Mouse (Mus musculus) thymus, adult 2 months (tissue): Measurements from ENCODE around the gene Vsig10. TPM values are rescaled to one million over a fixed set of nuclear protein-coding genes. Genes with fewer than 3 reads are reported as not detected.
A peak's percentile ranks its signal among the peaks of the same experiment; 100 is the strongest.

Experiments used
- DNase-seq: peaks from one replicate; pipeline ENCODE4 v3.0.0; 2021
- H3K27ac ChIP-seq: fragments of 200-500 bp; 2 replicates; pipeline ENCODE4 v1.5.1; 2012; ENCODE audit warnings: low read length, control low read depth; ENCODE audit not compliant: control insufficient read depth, insufficient read depth
- H3K27me3 ChIP-seq: fragments of 200-500 bp; 2 replicates; pipeline ENCODE4 v1.6.1; 2012; ENCODE audit warnings: mild to moderate bottlenecking, low read length, moderate library complexity, mixed read lengths; ENCODE audit not compliant: control insufficient read depth, insufficient read depth
- H3K36me3 ChIP-seq: fragments of 200-500 bp; 2 replicates; pipeline ENCODE4 v1.6.1; 2012; ENCODE audit warnings: mild to moderate bottlenecking, low read length, moderate library complexity; ENCODE audit not compliant: control insufficient read depth, insufficient read depth
- H3K4me1 ChIP-seq: fragments of 200-500 bp; replicated peaks from 2 replicates; pipeline ENCODE4 v1.6.1; 2012; ENCODE audit warnings: low read length; ENCODE audit not compliant: control insufficient read depth, insufficient read depth
- H3K4me3 ChIP-seq: fragments of 200-500 bp; 2 replicates; pipeline ENCODE4 v1.5.1; 2012; ENCODE audit warnings: mild to moderate bottlenecking, low read length, control low read depth, moderate library complexity; ENCODE audit not compliant: control insufficient read depth, insufficient read depth
- CTCF ChIP-seq: fragments of 200-500 bp; IDR thresholded peaks from 2 replicates; pipeline ENCODE4 v1.5.1; 2012; ENCODE audit warnings: mild to moderate bottlenecking, control low read depth, low read length, moderate library complexity, borderline replicate concordance; ENCODE audit not compliant: control insufficient read depth, poor library complexity, insufficient read depth; ENCODE audit errors: extremely low read depth
- POLR2A ChIP-seq: fragments of 200-500 bp; IDR thresholded peaks from 2 replicates; pipeline ENCODE4 v1.6.1; 2012; ENCODE audit warnings: mild to moderate bottlenecking, low read length, control low read depth, moderate library complexity; ENCODE audit not compliant: control insufficient read depth, poor library complexity, insufficient read depth; ENCODE audit errors: extremely low read depth
- WGBS: fragments of 180-500 bp; shearing (Covaris S2); methylation state at CpG from one replicate; pipeline ENCODE4 v1.1.7; 2018; 5-methylcytosine and 5-hydroxymethylcytosine counted together
- polyA plus RNA-seq: library from polyadenylated mRNA; depleted of rRNA; stranded (reverse); fragments of >200 nt; gene quantifications from 2 replicates; pipeline ENCODE4 v1.2.3, GENCODE M21; 2012; rRNA removed

Gene Vsig10
- polyA plus RNA-seq, result 7.3 and 11.5 TPM in 2 replicates

- H3K4me3 ChIP-seq, result peak within 1 kb of the TSS; percentile 72
- DNase-seq, result peak; percentile 32
- peaks cover 19% of the 10 kb centered on the region; the same call in 1 of the 2 replicates for H3K27me3 ChIP-seq
- TF ChIP-seq POLR2A, result no peak
- TF ChIP-seq CTCF, result no peak
- WGBS, result under 1% methylated on average over 81 of the region's 81 CpGs
- H3K27ac ChIP-seq, result no peak within 1 kb of the TSS
- peaks cover 9% of the 10 kb centered on the region for H3K4me1 ChIP-seq
- no peaks in the 10 kb centered on the region for H3K36me3 ChIP-seq
These were observed at the start of gene Vsig10 for GRCm38 (mm10) chr5:117318741-117319629. TSS of gene Vsig10 (plus strand) at chr5:117319083.

- Histone ChIP-seq H3K36me3 (peaks cover 12% of the 10 kb centered on the region), H3K27ac (no peak overlapping the region), H3K4me1 (no peaks in the 10 kb centered on the region), H3K27me3 (no peaks in the 10 kb centered on the region), H3K4me3 (no peak overlapping the region)
- TF ChIP-seq CTCF, result no peak
- no peak for TF ChIP-seq POLR2A
- 98% methylated on average over 12 of the region's 12 CpGs for WGBS
- no peak for DNase-seq
These were observed 49.5 kb upstream of the Vsig10 start for GRCm38 (mm10) chr5:117269395-117269794.

GRCm38 (mm10) chr5:117271945-117272344 is 46.9 kb upstream of the Vsig10 start:
- no peaks in the 10 kb centered on the region for H3K27me3 ChIP-seq
- H3K4me1 ChIP-seq, result no peaks in the 10 kb centered on the region
- no peak overlapping the region for H3K27ac ChIP-seq
- TF ChIP-seq CTCF (no peak), POLR2A (no peak)
- H3K4me3 ChIP-seq, result no peak overlapping the region
- DNase-seq, result no peak
- 98% methylated on average over 14 of the region's 14 CpGs for WGBS
- no peaks in the 10 kb centered on the region for H3K36me3 ChIP-seq

- no peak for TF ChIP-seq POLR2A
- TF ChIP-seq CTCF, result no peak
- DNase-seq, result no peak
- H3K4me3 ChIP-seq, result no peak overlapping the region
- no peaks in the 10 kb centered on the region for H3K27me3 ChIP-seq
- no peak overlapping the region for H3K27ac ChIP-seq
- no peaks in the 10 kb centered on the region for H3K36me3 ChIP-seq
- no peaks in the 10 kb centered on the region for H3K4me1 ChIP-seq
- WGBS, result 79% methylated on average over 5 of the region's 5 CpGs
These were observed 44.1 kb upstream of the Vsig10 start for GRCm38 (mm10) chr5:117274817-117275216.

- 95% methylated on average over 6 of the region's 6 CpGs for WGBS
- TF ChIP-seq POLR2A (no peak), CTCF (no peak)
These were observed 41.1 kb upstream of the Vsig10 start for GRCm38 (mm10) chr5:117277784-117278183.

DNA sequence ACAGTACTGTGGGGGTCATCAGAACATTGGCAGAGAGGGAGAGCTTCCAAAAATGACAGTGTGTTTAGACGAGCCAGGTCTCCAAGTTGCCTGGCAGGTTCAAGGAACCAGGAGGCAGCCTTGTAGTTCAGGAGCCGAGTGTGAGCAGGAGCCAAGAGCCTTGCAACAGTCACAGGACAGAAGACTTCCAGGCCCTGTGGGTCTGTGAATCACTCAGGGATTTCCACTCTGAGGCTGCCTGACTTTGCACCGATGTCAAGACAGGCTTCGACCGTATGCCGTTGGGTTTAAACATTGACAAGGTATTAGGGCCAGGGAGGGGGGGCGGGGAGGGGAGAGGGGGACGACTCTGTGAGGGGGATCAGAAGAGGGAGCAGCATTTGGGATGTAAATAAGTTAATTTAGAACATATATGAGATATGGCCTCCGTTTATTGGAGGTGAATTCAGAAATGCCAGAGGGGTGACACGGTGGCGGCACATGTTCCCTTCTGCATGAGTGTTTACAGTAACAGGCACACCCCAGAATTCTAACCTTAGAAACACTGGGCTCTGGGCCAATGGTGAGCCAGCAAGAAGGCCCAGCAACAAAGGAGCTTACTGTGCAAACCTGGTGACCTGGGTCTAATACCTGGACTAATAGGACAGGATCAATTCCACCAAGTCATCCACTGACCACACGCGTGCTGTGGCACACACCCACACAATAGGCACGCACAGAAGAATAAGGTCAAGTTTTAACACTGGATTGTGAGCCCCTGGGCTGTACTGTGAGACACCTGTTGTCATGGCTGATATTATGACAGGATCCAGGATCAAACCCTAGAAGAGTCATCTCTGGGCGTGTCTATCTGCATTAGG is 39.8 kb upstream of the Vsig10 start:
- no peaks in the 10 kb centered on the region for H3K4me1 ChIP-seq
- no peaks in the 10 kb centered on the region for H3K27me3 ChIP-seq
- no peaks in the 10 kb centered on the region for H3K36me3 ChIP-seq
- no peak overlapping the region for H3K4me3 ChIP-seq
- WGBS, result 92% methylated on average over 15 of the region's 15 CpGs
- no peak overlapping the region for H3K27ac ChIP-seq
- no peak for DNase-seq
- TF ChIP-seq CTCF (no peak), POLR2A (no peak)

More at GRCm38 (mm10) chr5:117277784-117278183, 41.1 kb upstream of the Vsig10 start:
- Histone ChIP-seq H3K4me1 (no peaks in the 10 kb centered on the region), H3K4me3 (no peak overlapping the region), H3K27me3 (no peaks in the 10 kb centered on the region), H3K36me3 (no peaks in the 10 kb centered on the region), H3K27ac (no peak overlapping the region)
- no peak for DNase-seq

- no peaks in the 10 kb centered on the region for H3K27me3 ChIP-seq
- no peak overlapping the region for H3K27ac ChIP-seq
- no peak for DNase-seq
- no peaks in the 10 kb centered on the region for H3K36me3 ChIP-seq
- no peak for TF ChIP-seq POLR2A
- TF ChIP-seq CTCF, result no peak
- 94% methylated on average over 4 of the region's 4 CpGs for WGBS
- no peak overlapping the region for H3K4me3 ChIP-seq
- H3K4me1 ChIP-seq, result no peaks in the 10 kb centered on the region
These were observed 39.2 kb upstream of the Vsig10 start for GRCm38 (mm10) chr5:117279669-117280050.
